Comparison of ENCODE assay signal across 15 mouse cellular contexts in genomic region chr9:66338005-66338782, GRCm38 (mm10). TPM values are rescaled to one million over a fixed set of nuclear protein-coding genes. Genes with fewer than 3 reads are reported as not detected.
DNase-seq lines count a peak whose midpoint lies in the region; ATAC-seq and TF ChIP-seq lines count a peak whose summit lies in the region.
"Had no signal": no experiment of that assay in that cellular context is flagged by ENCODE, and none has a peak within 500 bp of the region (broad histone marks: within the 10 kb centered on the region; RNA-seq: fewer than 3 reads in every experiment).

No protein-coding gene starts in this region.

- peak; percentile 30 to 84 for DNase-seq in adrenal gland, adult (ENCODE audit: inconsistent age in 2 of 2, low spot score in 1 of 2)
- no peak for DNase-seq in adrenal gland, postnatal 4 days (ENCODE audit: low spot score in 2 of 2)
- peak; percentile 93 for DNase-seq in lung, embryonic 14.5 days
- DNase-seq in lung, adult 18-20 months, result no peak
- peak; percentile 20 for DNase-seq in adrenal gland, adult 8-10 months
- DNase-seq in lung, postnatal 14 days, result peak; percentile 26
- no peak for DNase-seq in gastrocnemius, adult 18-20 months (ENCODE audit: low spot score)
- DNase-seq in spleen, postnatal 10 days (ENCODE audit: low spot score in 2 of 2), result no peak
- DNase-seq: heart, adult 11 months; kidney, postnatal 14 days; layer of hippocampus, adult 9-11 months; thymus, postnatal 4 days had no signal

- H3K4me1 ChIP-seq in lung, embryonic 14.5 days (ENCODE audit: insufficient read depth), result 0 out of 2 replicates have a peak, but pooled peaks cover 3% of the 10 kb centered on the region
- H3K4me1 ChIP-seq: neural tube, embryonic 15.5 days had no signal

- H3K36me3 ChIP-seq in lung, embryonic 14.5 days (ENCODE audit: insufficient read depth), result no peaks in the 10 kb centered on the region
- H3K36me3 ChIP-seq: neural tube, embryonic 15.5 days had no signal

- peak; percentile 42 for TF ChIP-seq CTCF in lung, embryonic 14.5 days (IDR thresholded peaks at IDR 0.05; ENCODE audit: low read depth)

- ATAC-seq in lung, embryonic 14.5 days (ENCODE audit: insufficient read depth), result peak; percentile 94
- ATAC-seq: inflammation-experienced regulatory T-cells, adult 6 months had no signal

- no peak overlapping the region for H3K4me2 ChIP-seq in lung, embryonic 14.5 days
- H3K4me2 ChIP-seq: liver, embryonic 11.5 days; neural tube, embryonic 15.5 days had no signal

- no peak overlapping the region for H3K9ac ChIP-seq in lung, embryonic 14.5 days
- H3K9ac ChIP-seq: neural tube, embryonic 15.5 days had no signal

- no peaks in the 10 kb centered on the region for H3K9me3 ChIP-seq in lung, embryonic 14.5 days (ENCODE audit: low read depth, low read length)
- H3K9me3 ChIP-seq: neural tube, embryonic 15.5 days had no signal

- H3K27ac ChIP-seq in lung, embryonic 14.5 days (ENCODE audit: low read depth), result no peak overlapping the region
- H3K27ac ChIP-seq: neural tube, embryonic 15.5 days had no signal

- no peak overlapping the region for H3K4me3 ChIP-seq in lung, embryonic 14.5 days (ENCODE audit: low read depth, low read length)
- H3K4me3 ChIP-seq: neural tube, embryonic 15.5 days had no signal

- H3K27me3 ChIP-seq in lung, embryonic 14.5 days (ENCODE audit: insufficient read depth, low read length), result no peaks in the 10 kb centered on the region
- H3K27me3 ChIP-seq: neural tube, embryonic 15.5 days had no signal

- 30% methylated on average over 3 of the region's 3 CpGs for WGBS in lung, embryonic 14.5 days

RNA-seq across cellular contexts. Expression of gene Herc1, which starts 12.1 kb away (rescaled TPM):
- 10 to 100 TPM; 43.3 to 51.3 TPM for total RNA-seq in adrenal gland, postnatal 4 days (2021)
- 25.3 and 25.9 TPM in 2 replicates for polyA plus RNA-seq in lung, embryonic 14.5 days (2014; fragmentation: Nextera tagmentation; extraction: Ambion mirVana)
- total RNA-seq in adrenal gland, adult 8-10 months (2022), result 10 to 100 TPM; 41.9 to 78.0 (median 53.1) TPM
- total RNA-seq in gastrocnemius, adult 18-20 months (2021), result 10 to 100 TPM; 30.3 to 31.0 TPM

Comparison
In these comparisons a context has a peak if more than half of its experiments do, and no peak if none do; other contexts are left out.
1. DNase-seq: peak in adrenal gland, adult (2 of 2), lung, embryonic 14.5 days (single experiment), adrenal gland, adult 8-10 months (single experiment) and lung, postnatal 14 days (single experiment); none in adrenal gland, postnatal 4 days (0 of 2), lung, adult 18-20 months (0 of 2), gastrocnemius, adult 18-20 months (single experiment) and spleen, postnatal 10 days (0 of 2).